Mouse (Mus musculus): ENCODE data around the gene Zp2.
A peak's percentile ranks its signal among the peaks of the same experiment; 100 is the strongest.

Gene Zp2

GRCm38 (mm10) chr7:120142743-120143142, 2.3 kb downstream of the Zp2 start:
- no peak for DNase-seq (ENCODE audit: low spot score in 2 of 2)

- DNase-seq (ENCODE audit: low spot score in 2 of 2) = peak; percentile 50 to 82
Observed at GRCm38 (mm10) chr7:120128951-120129350, 16.1 kb downstream of the Zp2 start.

GRCm38 (mm10) chr7:120127686-120128059, 17.4 kb downstream of the Zp2 start:
- no peak for DNase-seq (ENCODE audit: low spot score in 2 of 2)

- no peak for DNase-seq (ENCODE audit: low spot score in 2 of 2)
Observed at GRCm38 (mm10) chr7:120126976-120127685, 18.0 kb downstream of the Zp2 start.

- peak; percentile 85 to 87 for DNase-seq (ENCODE audit: low spot score in 2 of 2)
Observed at GRCm38 (mm10) chr7:120124844-120125243, 20.2 kb downstream of the Zp2 start.

GRCm38 (mm10) chr7:120123776-120124175, 21.3 kb downstream of the Zp2 start:
- DNase-seq (ENCODE audit: low spot score in 2 of 2) = no peak

GRCm38 (mm10) chr7:120117529-120117928, 27.6 kb downstream of the Zp2 start:
- DNase-seq (ENCODE audit: low spot score in 2 of 2) = no peak

GRCm38 (mm10) chr7:120116976-120117375, 28.1 kb downstream of the Zp2 start:
- no peak for DNase-seq (ENCODE audit: low spot score in 2 of 2)

- DNase-seq (ENCODE audit: low spot score in 2 of 2) = no peak
Observed at GRCm38 (mm10) chr7:120109676-120110075, 35.4 kb downstream of the Zp2 start.

GRCm38 (mm10) chr7:120106356-120106755, 38.7 kb downstream of the Zp2 start:
- DNase-seq (ENCODE audit: low spot score in 2 of 2) = peak; percentile 37 to 48

GRCm38 (mm10) chr7:120104975-120105374, 40.1 kb downstream of the Zp2 start:
- DNase-seq (ENCODE audit: low spot score in 2 of 2) = peak in 1 of 2 experiments; percentile 37

GRCm38 (mm10) chr7:120103019-120103567, 42.0 kb downstream of the Zp2 start:
- peak in 1 of 2 experiments; percentile 28 for DNase-seq (ENCODE audit: low spot score in 2 of 2)

- peak; percentile 53 to 74 for DNase-seq (ENCODE audit: low spot score in 2 of 2)
Observed at GRCm38 (mm10) chr7:120102164-120102972, 42.7 kb downstream of the Zp2 start, which contains the start of gene Tmem159. TSS of gene Tmem159 (plus strand) at chr7:120102353.

GRCm38 (mm10) chr7:120098403-120098802, 46.7 kb downstream of the Zp2 start:
- peak; percentile 44 to 67 for DNase-seq (ENCODE audit: low spot score in 2 of 2)

- peak; percentile 54 to 69 for DNase-seq (ENCODE audit: low spot score in 2 of 2)
Observed at GRCm38 (mm10) chr7:120097845-120098244, 47.2 kb downstream of the Zp2 start.

GRCm38 (mm10) chr7:120095180-120095579, 49.9 kb downstream of the Zp2 start, which contains the start of gene Dnah3:
TSS of gene Dnah3 (minus strand) at chr7:120095280.
- DNase-seq (ENCODE audit: low spot score in 2 of 2) = no peak

GRCm38 (mm10) chr7:120094216-120094615, 50.9 kb downstream of the Zp2 start:
- DNase-seq (ENCODE audit: low spot score in 2 of 2) = no peak

- DNase-seq (ENCODE audit: low spot score in 2 of 2) = no peak
Observed at GRCm38 (mm10) chr7:120093033-120093432, 52.1 kb downstream of the Zp2 start.

- DNase-seq (ENCODE audit: low spot score in 2 of 2) = no peak
Observed at GRCm38 (mm10) chr7:120080177-120080576, 64.9 kb downstream of the Zp2 start.
